Mouse (Mus musculus): ENCODE results near the gene Lrtm1. TPM values are rescaled to one million over a fixed set of nuclear protein-coding genes. Genes with fewer than 3 reads are reported as not detected.
A peak's percentile ranks its signal among the peaks of the same experiment; 100 is the strongest.

Gene Lrtm1
- total and polyA plus RNA-seq, 2 experiments, result 10.2 to 11.0 TPM

- 35% methylated on average over 7 of the region's 7 CpGs for WGBS
- no peak overlapping the region for H3K4me3 ChIP-seq (ENCODE audit: insufficient read depth, low read depth, low read length)
- peak overlapping the region; percentile 77 for H3K27ac ChIP-seq (replicated peaks; ENCODE audit: insufficient read depth, low read depth, low read length)
- H3K79me2 ChIP-seq (ENCODE audit: control insufficient read depth, insufficient read depth, low read length), result no peaks in the 10 kb centered on the region
- H3K9ac ChIP-seq (ENCODE audit: low read depth, low read length), result no peak overlapping the region
- peak; percentile 96 for DNase-seq (ENCODE audit: extremely low read depth, low read depth, low spot score)
- H3K36me3 ChIP-seq (ENCODE audit: control insufficient read depth, insufficient read depth, low read length), result no peaks in the 10 kb centered on the region
- TF ChIP-seq POLR2A (IDR thresholded peaks at IDR 0.05; ENCODE audit: extremely low read depth, insufficient read depth, low read length) (no peak), CTCF (IDR thresholded peaks at IDR 0.05; ENCODE audit: low read depth, low read length) (no peak)
- H3K4me1 ChIP-seq (ENCODE audit: control insufficient read depth, insufficient read depth, low read length), result peaks cover 7% of the 10 kb centered on the region
- H3K27me3 ChIP-seq (ENCODE audit: control insufficient read depth, insufficient read depth, low read length), result no peaks in the 10 kb centered on the region
Observed at GRCm38 (mm10) chr14:28988211-28988900, 29.7 kb upstream of the Lrtm1 start.

- H3K79me2 ChIP-seq (ENCODE audit: control insufficient read depth, insufficient read depth, low read length), result no peaks in the 10 kb centered on the region
- H3K4me1 ChIP-seq (ENCODE audit: control insufficient read depth, insufficient read depth, low read length), result peaks cover 4% of the 10 kb centered on the region
- H3K4me3 ChIP-seq (ENCODE audit: insufficient read depth, low read depth, low read length), result no peak overlapping the region
- TF ChIP-seq POLR2A (IDR thresholded peaks at IDR 0.05; ENCODE audit: extremely low read depth, insufficient read depth, low read length) (no peak), CTCF (IDR thresholded peaks at IDR 0.05; ENCODE audit: low read depth, low read length) (no peak)
- H3K36me3 ChIP-seq (ENCODE audit: control insufficient read depth, insufficient read depth, low read length), result no peaks in the 10 kb centered on the region
- WGBS, result 42% methylated on average over 3 of the region's 3 CpGs
- H3K27me3 ChIP-seq (ENCODE audit: control insufficient read depth, insufficient read depth, low read length), result no peaks in the 10 kb centered on the region
- H3K9ac ChIP-seq (ENCODE audit: low read depth, low read length), result no peak overlapping the region
- peak overlapping the region; percentile 33; the same call in 1 of the 2 replicates for H3K27ac ChIP-seq (replicated peaks; ENCODE audit: insufficient read depth, low read depth, low read length)
- DNase-seq (ENCODE audit: extremely low read depth, low read depth, low spot score), result peak; percentile 91
Observed at GRCm38 (mm10) chr14:28996569-28996968, 21.4 kb upstream of the Lrtm1 start.

DNA sequence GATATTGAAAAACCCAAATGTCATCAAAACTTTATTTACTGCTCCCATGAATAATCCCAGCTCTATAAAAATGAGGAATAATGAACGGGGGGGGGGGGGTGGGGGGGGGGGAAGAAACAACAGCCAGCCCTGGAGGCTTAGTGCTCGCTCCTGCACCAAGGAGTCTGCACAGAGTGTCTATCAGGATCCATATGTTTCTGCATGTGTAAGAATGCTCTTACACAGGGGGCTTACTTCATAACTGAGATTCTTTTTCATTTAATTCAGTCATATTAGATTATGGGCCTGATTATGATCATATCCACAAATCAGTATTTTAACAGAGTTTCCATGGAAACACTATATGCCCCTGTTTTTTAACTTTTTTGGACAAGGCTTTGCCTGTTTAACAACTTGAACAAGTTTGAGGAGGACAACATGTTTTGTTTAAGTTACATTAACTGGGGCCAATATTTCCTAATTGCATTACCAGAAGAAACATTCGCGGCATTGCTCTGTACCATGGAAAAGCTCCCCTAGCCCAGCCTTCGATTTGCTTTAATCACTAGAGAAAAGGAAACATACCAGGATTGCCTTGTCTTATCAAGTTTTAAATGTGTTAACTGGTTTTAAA, 12.7 kb upstream of the Lrtm1 start:
- no peak for DNase-seq (ENCODE audit: extremely low read depth, low read depth, low spot score)
- H3K4me1 ChIP-seq (ENCODE audit: control insufficient read depth, insufficient read depth, low read length), result peaks cover 7% of the 10 kb centered on the region
- H3K79me2 ChIP-seq (ENCODE audit: control insufficient read depth, insufficient read depth, low read length), result no peaks in the 10 kb centered on the region
- TF ChIP-seq POLR2A (IDR thresholded peaks at IDR 0.05; ENCODE audit: extremely low read depth, insufficient read depth, low read length), result no peak
- no peak for TF ChIP-seq CTCF (IDR thresholded peaks at IDR 0.05; ENCODE audit: low read depth, low read length)
- H3K36me3 ChIP-seq (ENCODE audit: control insufficient read depth, insufficient read depth, low read length), result no peaks in the 10 kb centered on the region
- no peaks in the 10 kb centered on the region for H3K27me3 ChIP-seq (ENCODE audit: control insufficient read depth, insufficient read depth, low read length)
- no peak overlapping the region for H3K4me3 ChIP-seq (ENCODE audit: insufficient read depth, low read depth, low read length)
- H3K9ac ChIP-seq (ENCODE audit: low read depth, low read length), result no peak overlapping the region
- no peak overlapping the region for H3K27ac ChIP-seq (replicated peaks; ENCODE audit: insufficient read depth, low read depth, low read length)
- WGBS, result 91% methylated on average over 4 of the region's 5 CpGs

DNA sequence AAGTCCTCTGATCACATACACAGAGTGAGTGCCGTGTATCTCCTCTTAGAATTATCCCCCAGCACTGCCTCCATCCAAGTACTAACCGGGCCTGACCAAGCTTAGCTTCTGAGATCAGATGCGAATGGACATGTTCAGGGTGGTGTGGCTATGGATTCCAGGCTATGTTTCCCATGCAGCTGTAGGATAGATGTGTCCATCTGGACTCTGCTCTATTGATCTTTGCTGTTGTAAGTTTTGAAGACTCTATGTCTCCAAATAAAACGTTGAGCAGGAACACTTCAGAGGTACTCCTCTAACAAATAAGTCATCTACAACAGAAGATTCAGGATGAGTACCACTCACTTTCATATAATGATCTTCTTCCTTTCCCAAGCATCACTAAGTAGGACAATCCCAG, 8.4 kb upstream of the Lrtm1 start:
- H3K9ac ChIP-seq (ENCODE audit: low read depth, low read length), result no peak overlapping the region
- peaks cover 12% of the 10 kb centered on the region for H3K4me1 ChIP-seq (ENCODE audit: control insufficient read depth, insufficient read depth, low read length)
- no peaks in the 10 kb centered on the region for H3K79me2 ChIP-seq (ENCODE audit: control insufficient read depth, insufficient read depth, low read length)
- H3K36me3 ChIP-seq (ENCODE audit: control insufficient read depth, insufficient read depth, low read length), result no peaks in the 10 kb centered on the region
- no peak overlapping the region for H3K4me3 ChIP-seq (ENCODE audit: insufficient read depth, low read depth, low read length)
- no peak overlapping the region for H3K27ac ChIP-seq (replicated peaks; ENCODE audit: insufficient read depth, low read depth, low read length)
- no peak for TF ChIP-seq CTCF (IDR thresholded peaks at IDR 0.05; ENCODE audit: low read depth, low read length)
- TF ChIP-seq POLR2A (IDR thresholded peaks at IDR 0.05; ENCODE audit: extremely low read depth, insufficient read depth, low read length), result no peak
- no peaks in the 10 kb centered on the region for H3K27me3 ChIP-seq (ENCODE audit: control insufficient read depth, insufficient read depth, low read length)
- WGBS, result 46% methylated on average over 4 of the region's 4 CpGs
- peak; percentile 66 for DNase-seq (ENCODE audit: extremely low read depth, low read depth, low spot score)

GRCm38 (mm10) chr14:29013161-29013560, 4.8 kb upstream of the Lrtm1 start:
- no peak overlapping the region for H3K9ac ChIP-seq (ENCODE audit: low read depth, low read length)
- peaks cover 24% of the 10 kb centered on the region for H3K4me1 ChIP-seq (ENCODE audit: control insufficient read depth, insufficient read depth, low read length)
- H3K27ac ChIP-seq (replicated peaks; ENCODE audit: insufficient read depth, low read depth, low read length), result no peak overlapping the region
- DNase-seq (ENCODE audit: extremely low read depth, low read depth, low spot score), result no peak
- H3K79me2 ChIP-seq (ENCODE audit: control insufficient read depth, insufficient read depth, low read length), result no peaks in the 10 kb centered on the region
- no peaks in the 10 kb centered on the region for H3K36me3 ChIP-seq (ENCODE audit: control insufficient read depth, insufficient read depth, low read length)
- no peak overlapping the region for H3K4me3 ChIP-seq (ENCODE audit: insufficient read depth, low read depth, low read length)
- H3K27me3 ChIP-seq (ENCODE audit: control insufficient read depth, insufficient read depth, low read length), result no peaks in the 10 kb centered on the region
- WGBS, result 86% methylated on average over 3 of the region's 3 CpGs
- TF ChIP-seq POLR2A (IDR thresholded peaks at IDR 0.05; ENCODE audit: extremely low read depth, insufficient read depth, low read length) (no peak), CTCF (IDR thresholded peaks at IDR 0.05; ENCODE audit: low read depth, low read length) (no peak)

- Histone ChIP-seq H3K4me1 (ENCODE audit: control insufficient read depth, insufficient read depth, low read length) (peaks cover 20% of the 10 kb centered on the region), H3K27me3 (ENCODE audit: control insufficient read depth, insufficient read depth, low read length) (no peaks in the 10 kb centered on the region), H3K4me3 (ENCODE audit: insufficient read depth, low read depth, low read length) (no peak overlapping the region), H3K36me3 (ENCODE audit: control insufficient read depth, insufficient read depth, low read length) (no peaks in the 10 kb centered on the region), H3K27ac (replicated peaks; ENCODE audit: insufficient read depth, low read depth, low read length) (peak overlapping the region; percentile 36), H3K9ac (ENCODE audit: low read depth, low read length) (no peak overlapping the region), H3K79me2 (ENCODE audit: control insufficient read depth, insufficient read depth, low read length) (no peaks in the 10 kb centered on the region)
- TF ChIP-seq CTCF (IDR thresholded peaks at IDR 0.05; ENCODE audit: low read depth, low read length) (no peak), POLR2A (IDR thresholded peaks at IDR 0.05; ENCODE audit: extremely low read depth, insufficient read depth, low read length) (no peak)
- WGBS, result 23% methylated on average over 2 of the region's 2 CpGs
- DNase-seq (ENCODE audit: extremely low read depth, low read depth, low spot score), result peak; percentile 82
Observed at GRCm38 (mm10) chr14:29014680-29015079, 3.3 kb upstream of the Lrtm1 start.
